Mouse (Mus musculus) heart, embryonic 11.5 days (tissue): ENCODE results near the gene Fam186a. TPM values are rescaled to one million over a fixed set of nuclear protein-coding genes. Genes with fewer than 3 reads are reported as not detected.
"Not testable (repeated sequence)": the region's sequence is repeated elsewhere in the genome, so short reads cannot be mapped to it uniquely, and the experiment has no call there.

Source experiments
- ATAC-seq: fragments of 200-750 bp; cut with Nextera tagmentation; replicated peaks from 2 replicates; pipeline ENCODE4 v1.8.0; 2017; ENCODE audit warnings: moderate library complexity; ENCODE audit not compliant: insufficient number of reproducible peaks, low FRiP score, low TSS enrichment
- H3K27ac ChIP-seq: fragments of 300-500 bp; sonication (generic); 2 replicates; pipeline ENCODE4 v1.5.1; 2014; ENCODE audit warnings: mild to moderate bottlenecking, low read depth, low read length
- H3K27me3 ChIP-seq: fragments of 300-500 bp; sonication (generic); 2 replicates; pipeline ENCODE4 v1.6.1; 2014; ENCODE audit warnings: mild to moderate bottlenecking, low read length, mixed read lengths; ENCODE audit not compliant: control insufficient read depth, insufficient read depth
- H3K36me3 ChIP-seq: fragments of 300-500 bp; sonication (generic); 2 replicates; pipeline ENCODE4 v1.6.1; 2014; ENCODE audit warnings: mild to moderate bottlenecking, low read length, moderate library complexity, mixed read lengths; ENCODE audit not compliant: control insufficient read depth, insufficient read depth
- H3K4me1 ChIP-seq: fragments of 300-500 bp; sonication (generic); 2 replicates; pipeline ENCODE4 v1.6.1; 2014; ENCODE audit warnings: low read length; ENCODE audit not compliant: control insufficient read depth, insufficient read depth
- H3K4me2 ChIP-seq: fragments of 300-500 bp; sonication (generic); 2 replicates; pipeline ENCODE4 v1.6.1; 2014; ENCODE audit warnings: mild to moderate bottlenecking, moderate library complexity
- H3K4me3 ChIP-seq: fragments of 300-500 bp; sonication (generic); 2 replicates; pipeline ENCODE4 v1.5.1; 2014; ENCODE audit warnings: low read depth, low read length
- H3K9ac ChIP-seq: fragments of 300-500 bp; sonication (generic); 2 replicates; pipeline ENCODE4 v1.6.1; 2014; ENCODE audit warnings: mild to moderate bottlenecking, low read depth, low read length, moderate library complexity
- H3K9me3 ChIP-seq: fragments of 300-500 bp; sonication (generic); replicated peaks from 2 replicates; pipeline ENCODE4 v1.6.1; 2016; ENCODE audit warnings: low read length; ENCODE audit not compliant: control insufficient read depth
- WGBS: fragments of 180-500 bp; shearing (Covaris S2); extraction: QIAGEN DNeasy Blood & Tissue Kit; methylation state at CpG from one replicate; pipeline ENCODE4 v1.1.7; 2014; ENCODE audit not compliant: insufficient replicate concordance; 5-methylcytosine and 5-hydroxymethylcytosine counted together
- polyA plus RNA-seq: library from polyadenylated mRNA; unstranded; fragments of >200 nt; fragmentation: Nextera tagmentation; extraction: Ambion mirVana; gene quantifications from 2 replicates; pipeline ENCODE4 v1.2.1, GENCODE M21; 2014

Fam186a gene
- polyA plus RNA-seq, 1 experiment from 2014 or later = 0.01 TPM

DNA sequence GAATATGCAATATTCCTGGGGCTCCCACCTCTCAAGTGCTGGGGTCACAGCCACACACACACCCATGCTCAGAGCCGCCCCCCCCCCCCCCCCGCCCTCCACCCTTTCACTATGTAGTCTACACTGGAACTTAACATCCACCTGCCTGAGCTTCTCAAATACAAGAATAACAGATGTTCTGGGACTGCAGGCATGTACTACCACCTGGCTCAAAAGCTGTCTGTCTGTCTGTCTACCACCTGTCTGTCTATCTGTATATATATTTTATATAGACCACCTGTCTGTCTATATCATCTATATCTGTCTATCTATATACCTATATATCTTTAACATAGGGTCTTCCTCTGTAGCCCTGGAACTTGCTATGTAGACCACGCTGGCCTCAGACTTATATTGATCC, 75.5 kb downstream of the Fam186a start:
- Histone ChIP-seq H3K4me2 (no peak overlapping the region), H3K27me3 (no peaks in the 10 kb centered on the region), H3K36me3 (no peaks in the 10 kb centered on the region), H3K4me1 (no peaks in the 10 kb centered on the region), H3K9me3 (no peaks in the 10 kb centered on the region), H3K9ac (no peak overlapping the region), H3K27ac (no peak overlapping the region), H3K4me3 (no peak overlapping the region)
- no peak for ATAC-seq
- 69% methylated on average over 3 of the region's 3 CpGs for WGBS

GRCm38 (mm10) chr15:99890412-99891236, 76.2 kb downstream of the Fam186a start:
- Histone ChIP-seq H3K9me3 (no peaks in the 10 kb centered on the region), H3K9ac (no peak overlapping the region), H3K27ac (no peak overlapping the region), H3K27me3 (no peaks in the 10 kb centered on the region), H3K36me3 (no peaks in the 10 kb centered on the region), H3K4me1 (no peaks in the 10 kb centered on the region), H3K4me2 (peak overlapping the region; percentile 22), H3K4me3 (no peak overlapping the region)
- no peak for ATAC-seq
- WGBS = 46% methylated on average over 19 of the region's 19 CpGs

GRCm38 (mm10) chr15:99889275-99889874, 77.5 kb downstream of the Fam186a start:
- ATAC-seq = no peak
- no peaks in the 10 kb centered on the region for H3K9me3 ChIP-seq
- no peaks in the 10 kb centered on the region for H3K4me1 ChIP-seq
- no peak overlapping the region for H3K9ac ChIP-seq
- no peak overlapping the region for H3K4me3 ChIP-seq
- H3K27me3 ChIP-seq = no peaks in the 10 kb centered on the region
- no peak overlapping the region for H3K4me2 ChIP-seq
- H3K36me3 ChIP-seq = no peaks in the 10 kb centered on the region
- 54% methylated on average over 8 of the region's 8 CpGs for WGBS
- no peak overlapping the region for H3K27ac ChIP-seq

DNA sequence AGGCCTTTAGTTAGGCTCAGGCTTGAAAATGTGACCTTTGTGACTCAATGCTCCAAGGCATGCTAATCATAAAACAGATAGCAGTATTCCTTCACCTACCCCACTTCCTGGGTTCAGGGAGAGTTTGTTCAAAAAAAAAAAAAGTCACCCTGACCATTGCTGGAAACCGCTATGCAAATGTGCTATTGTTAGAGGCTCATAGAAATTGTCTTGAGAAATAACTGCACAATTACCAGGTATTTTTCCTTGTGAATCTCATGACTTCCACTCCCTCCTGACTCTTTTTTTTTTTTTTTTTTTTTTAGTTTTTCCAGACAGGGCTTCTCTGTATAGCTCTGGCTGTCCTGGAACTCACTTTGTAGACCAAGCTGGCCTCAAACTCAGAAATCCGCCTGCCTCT, 79.7 kb downstream of the Fam186a start:
- H3K4me3 ChIP-seq, H3K9ac ChIP-seq, H3K36me3 ChIP-seq, ATAC-seq, H3K4me2 ChIP-seq, H3K27me3 ChIP-seq, H3K9me3 ChIP-seq, H3K27ac ChIP-seq, H3K4me1 ChIP-seq: not testable (repeated sequence)
- WGBS = 88% methylated on average over 2 of the region's 2 CpGs

GRCm38 (mm10) chr15:99884038-99884437, 82.8 kb downstream of the Fam186a start:
- WGBS = 74% methylated on average over 12 of the region's 12 CpGs
- ATAC-seq = no peak

DNA sequence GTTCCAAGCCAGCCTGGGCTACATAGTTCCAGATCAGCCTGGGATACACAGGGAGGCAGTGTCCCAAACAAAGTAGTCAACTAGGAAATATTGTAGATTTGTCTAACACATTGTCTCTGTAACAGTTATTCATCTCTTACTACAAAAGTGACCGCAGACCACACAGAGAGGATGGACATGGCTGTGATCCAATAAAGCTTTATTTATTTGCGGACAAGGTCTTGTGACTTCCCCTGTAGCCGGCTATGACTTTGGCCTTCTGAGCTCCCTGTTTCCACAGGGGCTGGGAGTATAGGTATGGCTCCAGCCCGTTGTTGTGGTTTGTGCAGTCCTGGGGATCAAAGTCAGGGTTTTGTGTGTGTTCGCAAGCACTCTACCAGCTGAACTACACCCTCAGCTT, 88.3 kb downstream of the Fam186a start:
- Histone ChIP-seq H3K27me3 (no peaks in the 10 kb centered on the region), H3K36me3 (no peaks in the 10 kb centered on the region), H3K27ac (no peak overlapping the region), H3K4me3 (no peak overlapping the region), H3K9ac (no peak overlapping the region), H3K4me2 (no peak overlapping the region), H3K9me3 (no peaks in the 10 kb centered on the region), H3K4me1 (peaks cover 4% of the 10 kb centered on the region)
- ATAC-seq = no peak
- 86% methylated on average over 5 of the region's 5 CpGs for WGBS

More at GRCm38 (mm10) chr15:99884038-99884437, 82.8 kb downstream of the Fam186a start:
- H3K4me2 ChIP-seq = no peak overlapping the region
- no peaks in the 10 kb centered on the region for H3K4me1 ChIP-seq
- H3K4me3 ChIP-seq = no peak overlapping the region
- H3K27me3 ChIP-seq = no peaks in the 10 kb centered on the region
- no peak overlapping the region for H3K27ac ChIP-seq
- no peak overlapping the region for H3K9ac ChIP-seq
- no peaks in the 10 kb centered on the region for H3K9me3 ChIP-seq
- no peaks in the 10 kb centered on the region for H3K36me3 ChIP-seq

GRCm38 (mm10) chr15:99875334-99875869, 91.5 kb downstream of the Fam186a start, which contains the start of gene Lima1:
Gene Lima1, minus strand, starts transcription at chr15:99875456.
- WGBS = under 1% methylated on average over 38 of the region's 38 CpGs
- peak within 1 kb of the TSS; percentile 37; the same call in 1 of the 2 replicates for H3K27ac ChIP-seq
- H3K9ac ChIP-seq = peak within 1 kb of the TSS; percentile 81

DNA sequence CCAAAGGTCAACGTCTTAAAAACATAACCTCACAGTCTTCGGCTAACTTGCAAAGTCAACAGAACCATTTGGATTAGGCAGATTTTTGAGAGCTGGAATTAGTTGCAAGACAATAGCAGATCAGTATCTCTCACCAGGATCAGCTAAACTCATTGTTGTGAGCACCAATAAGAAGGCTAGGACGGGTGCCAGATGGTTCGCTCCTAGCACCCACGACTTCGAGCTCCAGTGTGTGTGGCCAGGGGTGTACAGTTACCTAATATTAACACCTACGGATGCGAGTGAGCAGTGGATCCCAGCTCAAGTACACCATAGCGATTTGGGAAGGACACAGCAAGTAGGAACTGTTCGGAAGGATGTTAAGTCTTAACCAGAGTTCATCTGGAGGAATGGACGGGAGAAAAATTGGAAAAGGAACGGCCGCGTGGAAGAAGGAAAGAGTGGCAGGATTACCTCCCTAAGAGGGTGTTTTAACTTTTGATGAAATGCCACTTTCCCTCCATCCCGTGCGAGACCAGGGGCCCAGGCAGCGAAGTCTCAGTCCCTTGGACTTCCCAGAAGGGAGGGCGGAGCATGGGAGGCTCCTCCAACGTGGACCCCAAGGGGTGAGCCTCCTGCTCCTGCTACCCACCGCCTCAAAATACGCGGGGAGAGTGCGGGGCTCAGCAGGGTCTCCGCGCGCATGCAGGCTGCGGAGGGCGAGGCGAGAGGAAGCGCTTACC, 92.1 kb downstream of the Fam186a start:
- H3K4me1 ChIP-seq = peaks cover 4% of the 10 kb centered on the region
- H3K9me3 ChIP-seq = no peaks in the 10 kb centered on the region
- ATAC-seq = 0 out of 2 replicates have a peak, but pooled peaks have one; percentile 7
- H3K27me3 ChIP-seq = no peaks in the 10 kb centered on the region
- H3K4me2 ChIP-seq = peak overlapping the region; percentile 99
- no peaks in the 10 kb centered on the region for H3K36me3 ChIP-seq
- H3K27ac ChIP-seq = no peak overlapping the region
- WGBS = 6% methylated on average over 30 of the region's 30 CpGs
- peak overlapping the region; percentile 78 for H3K4me3 ChIP-seq
- peak overlapping the region; percentile 81 for H3K9ac ChIP-seq

More at GRCm38 (mm10) chr15:99875334-99875869, 91.5 kb downstream of the Fam186a start, which contains the start of gene Lima1:
- peaks cover 4% of the 10 kb centered on the region for H3K4me1 ChIP-seq
- H3K36me3 ChIP-seq = no peaks in the 10 kb centered on the region
- peak within 1 kb of the TSS; percentile 78 for H3K4me3 ChIP-seq
- peak; percentile 88 for ATAC-seq
- peak within 1 kb of the TSS; percentile 99 for H3K4me2 ChIP-seq
- no peaks in the 10 kb centered on the region for H3K27me3 ChIP-seq
- H3K9me3 ChIP-seq = no peaks in the 10 kb centered on the region
